In the genomic region with DNA sequence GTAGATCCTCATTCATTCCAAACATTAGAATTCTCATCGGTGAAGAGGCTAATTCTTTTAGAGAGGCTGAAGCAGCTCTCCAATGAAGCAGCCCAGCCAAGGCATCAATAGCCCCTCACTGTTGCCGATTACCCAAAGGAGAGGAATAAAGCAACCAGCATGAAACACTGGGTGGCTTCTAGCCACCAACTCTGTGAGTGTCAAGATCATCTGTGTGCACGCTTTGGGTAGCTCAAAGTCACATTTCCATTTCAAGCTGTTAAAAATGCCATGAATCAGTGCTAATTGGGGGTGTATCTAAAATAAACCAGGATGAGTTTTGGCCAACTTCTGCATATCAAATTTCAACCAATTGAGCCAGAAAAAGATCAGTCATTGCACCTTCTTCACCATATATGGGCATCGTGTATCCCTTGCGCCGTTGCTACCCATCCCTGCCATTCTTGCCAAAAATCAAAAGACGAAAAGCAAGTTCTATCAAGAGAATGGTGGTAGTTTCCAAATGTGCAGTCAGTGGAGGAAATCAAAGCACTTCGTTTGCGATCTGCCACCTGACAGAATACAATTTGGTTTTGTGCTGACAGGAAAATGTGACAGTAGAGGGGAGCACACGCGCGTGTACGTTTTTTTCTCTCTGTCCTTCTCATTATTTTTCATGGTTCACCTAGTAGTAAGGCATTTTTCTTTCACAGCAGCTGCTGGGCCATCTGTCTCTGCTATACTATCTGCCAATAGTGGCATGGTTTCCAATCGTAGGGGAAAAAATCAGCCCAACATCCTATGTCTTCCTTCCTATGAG, we compare ENCODE assay signal across 14 mouse cellular contexts.
DNase-seq lines count a peak whose midpoint lies in the region; ATAC-seq lines count a peak whose summit lies in the region.
"Had no signal": no experiment of that assay in that cellular context is flagged by ENCODE, and none has a peak within 500 bp of the region (broad histone marks: within the 10 kb centered on the region; RNA-seq: fewer than 3 reads in every experiment).

No protein-coding gene starts in this region.

- 0 out of 2 replicates have a peak, but pooled peaks have one; percentile 58 for ATAC-seq in midbrain, embryonic 15.5 days (replicated peaks)
- ATAC-seq: lung, postnatal 0 days had no signal

- intact Hi-C loops in gastrocnemius, postnatal 14 days (cut with DNase I; ENCODE audit: low total_unique reads), result no loop called here

- 84% methylated on average over 14 of the region's 14 CpGs for WGBS in midbrain, embryonic 15.5 days
- 95% methylated on average over 14 of the region's 14 CpGs for WGBS in midbrain, embryonic 10.5 days

- no peak overlapping the region for H3K27ac ChIP-seq in midbrain, embryonic 15.5 days
- H3K27ac ChIP-seq in midbrain, embryonic 10.5 days (replicated peaks), result no peak overlapping the region
- H3K27ac ChIP-seq: embryonic facial prominence, embryonic 12.5 days; kidney, embryonic 15.5 days; limb, embryonic 15.5 days; stomach, embryonic 15.5 days had no signal

- no peak for DNase-seq in midbrain, embryonic 10.5 days (ENCODE audit: low spot score)
- peak; percentile 58 for DNase-seq in cerebellum, adult 9-11 months
- DNase-seq in layer of hippocampus, postnatal 14 days (ENCODE audit: low spot score in 2 of 2), result peak; percentile 50 to 79
- DNase-seq in telencephalon, adult 2 months (ENCODE audit: low read depth, low spot score), result peak; percentile 53
- DNase-seq in adrenal gland, postnatal 25 days, result no peak
- DNase-seq in gastrocnemius, postnatal 14 days, result no peak
- DNase-seq: gastrocnemius, postnatal 10 days had no signal

- H3K36me3 ChIP-seq in midbrain, embryonic 15.5 days (replicated peaks), result no peaks in the 10 kb centered on the region
- no peaks in the 10 kb centered on the region for H3K36me3 ChIP-seq in midbrain, embryonic 10.5 days
- H3K36me3 ChIP-seq: embryonic facial prominence, embryonic 12.5 days; kidney, embryonic 15.5 days; limb, embryonic 15.5 days; stomach, embryonic 15.5 days had no signal

- H3K9me3 ChIP-seq in midbrain, embryonic 15.5 days, result no peaks in the 10 kb centered on the region
- no peaks in the 10 kb centered on the region for H3K9me3 ChIP-seq in midbrain, embryonic 10.5 days (replicated peaks)
- H3K9me3 ChIP-seq: embryonic facial prominence, embryonic 12.5 days; kidney, embryonic 15.5 days; limb, embryonic 15.5 days; stomach, embryonic 15.5 days had no signal

- no peaks in the 10 kb centered on the region for H3K27me3 ChIP-seq in midbrain, embryonic 15.5 days (replicated peaks)
- no peaks in the 10 kb centered on the region for H3K27me3 ChIP-seq in midbrain, embryonic 10.5 days (ENCODE audit: low read depth, poor library complexity, severe bottlenecking)
- H3K27me3 ChIP-seq: CH12.LX; embryonic facial prominence, embryonic 12.5 days; kidney, embryonic 15.5 days; limb, embryonic 15.5 days; stomach, embryonic 15.5 days had no signal

- no peak overlapping the region for H3K9ac ChIP-seq in midbrain, embryonic 15.5 days
- H3K9ac ChIP-seq: embryonic facial prominence, embryonic 12.5 days; kidney, embryonic 15.5 days; limb, embryonic 15.5 days; stomach, embryonic 15.5 days had no signal

- H3K4me2 ChIP-seq in midbrain, embryonic 15.5 days, result no peak overlapping the region
- H3K4me2 ChIP-seq: embryonic facial prominence, embryonic 12.5 days; kidney, embryonic 15.5 days; limb, embryonic 15.5 days; stomach, embryonic 15.5 days had no signal

- no peaks in the 10 kb centered on the region for H3K4me1 ChIP-seq in midbrain, embryonic 15.5 days
- no peaks in the 10 kb centered on the region for H3K4me1 ChIP-seq in midbrain, embryonic 10.5 days
- H3K4me1 ChIP-seq: embryonic facial prominence, embryonic 12.5 days; kidney, embryonic 15.5 days; limb, embryonic 15.5 days; stomach, embryonic 15.5 days had no signal

- H3K4me3 ChIP-seq in midbrain, embryonic 15.5 days, result no peak overlapping the region
- no peak overlapping the region for H3K4me3 ChIP-seq in midbrain, embryonic 10.5 days
- H3K4me3 ChIP-seq: embryonic facial prominence, embryonic 12.5 days; kidney, embryonic 15.5 days; limb, embryonic 15.5 days; stomach, embryonic 15.5 days had no signal

Comparison
In these comparisons a context has a peak if more than half of its experiments do, and no peak if none do; other contexts are left out.
1. DNase-seq: peak in cerebellum, adult 9-11 months (single experiment), layer of hippocampus, postnatal 14 days (2 of 2) and telencephalon, adult 2 months (single experiment); none in midbrain, embryonic 10.5 days (single experiment), adrenal gland, postnatal 25 days (single experiment) and gastrocnemius, postnatal 14 days (single experiment).